Mouse (Mus musculus) bone marrow macrophage, adult 2 months (primary cell): ENCODE results near the gene Fam169b. TPM values are rescaled to one million over a fixed set of nuclear protein-coding genes. Genes with fewer than 3 reads are reported as not detected.
A peak's percentile ranks its signal among the peaks of the same experiment; 100 is the strongest.
"Not testable (repeated sequence)": the region's sequence is repeated elsewhere in the genome, so short reads cannot be mapped to it uniquely, and the experiment has no call there.

ENCODE experiments used
- H3K27ac ChIP-seq: 2 replicates; pipeline ENCODE4 v1.5.1; 2012; ENCODE audit warnings: low read depth, low read length; ENCODE audit not compliant: insufficient read depth
- H3K4me1 ChIP-seq: 2 replicates; pipeline ENCODE4 v1.6.1; 2012; ENCODE audit warnings: low read length; ENCODE audit not compliant: control insufficient read depth, insufficient read depth
- H3K4me3 ChIP-seq: 2 replicates; pipeline ENCODE4 v1.5.1; 2012; ENCODE audit warnings: mild to moderate bottlenecking, low read length, moderate library complexity; ENCODE audit not compliant: insufficient read depth
- CTCF ChIP-seq: IDR thresholded peaks from 2 replicates; pipeline ENCODE4 v1.5.1; 2012; ENCODE audit warnings: low read depth, mild to moderate bottlenecking, low read length, moderate library complexity
- POLR2A ChIP-seq: IDR thresholded peaks from 2 replicates; pipeline ENCODE4 v1.6.1; 2012; ENCODE audit warnings: mild to moderate bottlenecking, low read depth, low read length, borderline replicate concordance
- polyA plus RNA-seq: library from polyadenylated mRNA; stranded (reverse); fragments of >200 nt; gene quantifications from 2 replicates; pipeline ENCODE4 v1.2.4, GENCODE M21; 2012; ENCODE audit not compliant: missing spikeins, insufficient read depth, insufficient read length

Gene Fam169b
- polyA plus RNA-seq, 1 experiment: not detected

DNA sequence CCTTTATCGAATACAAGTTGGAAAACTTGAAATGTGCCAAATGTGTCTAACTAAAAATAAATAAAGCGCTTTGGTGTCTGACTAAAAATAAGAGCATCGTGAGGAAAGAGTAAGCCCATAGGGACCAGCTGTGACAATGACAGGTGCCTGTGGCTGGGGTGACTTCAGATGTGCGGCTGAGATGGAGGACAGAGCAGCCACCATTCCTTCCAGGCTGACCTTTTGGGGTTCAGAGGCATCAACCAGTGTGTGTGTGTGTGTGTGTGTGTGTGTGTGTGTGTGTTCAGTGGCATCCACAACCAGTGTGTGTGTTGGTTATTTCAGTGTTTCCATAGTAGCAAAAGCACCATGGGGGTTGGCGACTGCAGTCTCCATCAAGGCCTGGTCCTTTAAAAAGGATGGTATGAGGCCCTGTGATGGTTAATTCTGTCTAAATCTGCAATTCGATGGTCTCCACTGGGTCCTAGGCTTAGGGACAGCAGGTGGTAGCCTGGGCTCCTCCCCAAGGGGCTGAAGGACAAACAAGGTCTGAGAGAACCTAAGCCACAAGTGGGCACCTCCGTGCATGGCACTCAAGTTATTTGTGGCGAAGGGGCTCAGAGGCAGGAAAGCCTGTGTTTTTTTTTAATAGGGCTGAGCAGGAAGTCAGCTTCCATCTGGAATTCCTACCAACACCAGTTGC is 10.2 kb upstream of the Fam169b start:
- Histone ChIP-seq H3K4me1 (no peaks in the 10 kb centered on the region), H3K27ac (no peak overlapping the region), H3K4me3 (no peak overlapping the region)
- TF ChIP-seq CTCF (no peak), POLR2A (no peak)

DNA sequence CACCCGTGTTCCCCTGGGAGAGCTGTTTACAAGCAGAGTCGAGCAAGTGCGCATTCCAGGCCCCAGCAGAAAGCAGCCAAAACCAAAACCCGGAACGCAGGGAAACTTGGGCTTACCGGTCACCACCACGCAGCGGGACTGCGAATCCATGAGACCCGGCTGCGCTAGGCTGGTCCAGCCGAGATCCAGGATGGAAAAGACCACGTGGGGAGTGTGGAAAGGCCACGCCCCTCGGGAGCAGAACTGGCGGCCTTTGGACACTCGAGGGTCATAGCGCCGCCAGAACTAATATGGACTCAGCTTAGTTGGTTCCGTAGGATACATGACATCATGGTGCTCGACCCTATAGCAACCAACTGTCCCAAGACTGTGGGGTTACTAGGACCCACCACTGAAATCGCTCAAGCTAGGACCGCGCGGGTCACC is 9.6 kb upstream of the Fam169b start, which contains the start of gene Pgpep1l:
TSS of gene Pgpep1l (minus strand) at position 206 of the 426 bp plus-strand sequence.
- no peak within 1 kb of the TSS for H3K4me3 ChIP-seq
- no peak for TF ChIP-seq POLR2A
- no peak for TF ChIP-seq CTCF
- no peak within 1 kb of the TSS for H3K27ac ChIP-seq
- no peaks in the 10 kb centered on the region for H3K4me1 ChIP-seq

DNA sequence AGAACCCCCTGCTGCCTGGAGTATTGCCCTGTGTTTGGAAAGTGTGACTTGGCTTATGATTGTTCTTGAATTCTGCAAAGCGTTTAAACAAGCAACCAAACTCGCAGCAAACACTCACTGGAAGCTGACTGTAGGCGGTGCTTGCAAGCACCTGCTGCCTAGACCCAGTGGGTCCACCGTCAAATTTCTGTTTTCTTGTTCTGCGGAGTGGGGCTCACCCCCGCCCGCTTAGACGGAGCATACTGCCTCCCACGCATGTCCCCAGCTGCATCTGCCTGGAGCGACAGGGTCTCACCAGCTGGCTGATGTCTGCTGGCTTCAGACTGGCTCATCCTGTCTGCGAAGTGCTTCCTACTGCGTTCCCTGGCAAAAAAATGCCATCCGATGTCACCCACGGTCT is 9.1 kb upstream of the Fam169b start:
- H3K4me1 ChIP-seq: no peaks in the 10 kb centered on the region
- no peak overlapping the region for H3K4me3 ChIP-seq
- no peak overlapping the region for H3K27ac ChIP-seq
- no peak for TF ChIP-seq CTCF
- TF ChIP-seq POLR2A: no peak

DNA sequence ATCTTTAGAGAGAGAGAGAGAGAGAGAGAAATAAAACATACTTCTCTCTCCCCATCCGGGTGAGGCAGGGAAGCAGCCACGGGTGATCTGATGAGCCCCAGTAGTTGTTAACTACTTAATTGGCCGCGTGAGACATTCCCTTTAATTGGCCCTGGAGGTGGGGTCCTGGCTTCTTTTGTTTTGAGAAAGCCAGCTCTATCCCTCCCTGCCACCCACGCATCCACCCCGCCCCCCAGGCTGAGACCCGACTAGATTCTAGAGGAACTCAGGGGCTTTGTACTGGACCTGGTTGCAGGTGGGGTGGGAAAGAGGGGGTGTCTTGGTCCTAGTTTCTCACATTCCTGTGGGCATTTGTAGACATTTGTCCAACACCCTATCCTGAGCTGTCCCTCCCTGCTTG is 8.2 kb upstream of the Fam169b start:
- no peaks in the 10 kb centered on the region for H3K4me1 ChIP-seq
- no peak overlapping the region for H3K4me3 ChIP-seq
- no peak overlapping the region for H3K27ac ChIP-seq
- TF ChIP-seq POLR2A: no peak
- TF ChIP-seq CTCF: no peak

DNA sequence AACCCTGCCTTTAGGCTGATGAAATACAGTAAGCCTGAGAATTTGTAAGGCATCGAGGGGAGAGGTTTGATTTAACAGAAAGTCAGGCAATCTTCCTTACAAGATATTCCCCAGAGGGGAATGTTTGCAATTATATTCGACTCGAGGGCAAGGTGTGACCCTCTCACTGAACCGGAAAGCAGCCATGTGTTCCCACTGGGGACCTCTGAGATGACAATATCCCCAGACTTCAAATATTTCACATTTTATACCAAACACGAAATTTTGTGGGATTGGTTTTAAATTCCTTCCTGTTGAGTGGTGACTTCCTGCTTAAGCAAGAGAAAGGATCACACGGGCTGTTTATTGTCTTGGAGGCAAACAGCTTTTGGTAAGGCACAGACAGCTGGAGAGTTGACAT is 6.9 kb upstream of the Fam169b start:
- Histone ChIP-seq H3K4me1 (no peaks in the 10 kb centered on the region), H3K27ac (no peak overlapping the region), H3K4me3 (no peak overlapping the region)
- TF ChIP-seq POLR2A (no peak), CTCF (no peak)

DNA sequence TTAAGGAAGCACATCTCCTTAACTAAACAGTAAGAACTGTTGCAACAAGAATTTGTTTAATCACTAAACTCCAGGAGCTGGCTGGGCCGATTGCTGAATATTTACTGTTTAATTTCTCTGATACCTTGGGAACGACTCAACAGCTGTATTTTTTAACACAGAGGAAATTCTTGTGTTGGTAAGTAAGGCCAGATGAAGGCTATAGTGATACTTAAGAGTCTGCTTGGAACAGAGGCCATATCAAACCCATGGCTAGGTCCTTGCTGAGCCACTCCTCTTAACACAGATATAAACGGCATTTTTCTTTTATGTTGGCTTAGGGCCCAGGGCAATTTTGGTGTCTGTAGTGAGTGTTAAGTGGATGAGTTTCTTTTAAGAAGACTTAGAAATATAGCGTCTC is 3.1 kb upstream of the Fam169b start:
- TF ChIP-seq POLR2A: no peak
- TF ChIP-seq CTCF: no peak
- H3K4me1 ChIP-seq: no peaks in the 10 kb centered on the region
- no peak overlapping the region for H3K4me3 ChIP-seq
- no peak overlapping the region for H3K27ac ChIP-seq

DNA sequence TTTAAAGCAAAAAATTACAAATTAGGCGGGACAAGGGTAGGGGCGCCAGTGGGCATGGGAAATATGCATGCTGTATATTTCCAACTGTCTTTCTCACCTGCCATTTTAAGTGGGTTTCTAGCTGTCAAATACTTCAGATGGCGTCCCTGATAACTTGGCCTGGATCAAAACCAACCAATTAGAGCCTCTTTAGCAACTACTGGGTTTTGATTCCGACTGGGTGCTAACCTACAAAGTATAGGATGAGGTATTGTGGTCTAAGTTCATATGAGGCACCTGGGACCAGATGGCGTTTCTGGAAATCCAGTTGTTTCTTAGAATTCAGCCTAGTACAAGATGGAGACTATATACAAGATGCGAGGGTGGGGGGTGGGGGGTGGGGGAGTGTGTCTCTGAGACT is 1.8 kb upstream of the Fam169b start:
- Histone ChIP-seq H3K4me3 (no peak overlapping the region), H3K4me1 (no peaks in the 10 kb centered on the region)
- TF ChIP-seq POLR2A (no peak), CTCF (no peak)

DNA sequence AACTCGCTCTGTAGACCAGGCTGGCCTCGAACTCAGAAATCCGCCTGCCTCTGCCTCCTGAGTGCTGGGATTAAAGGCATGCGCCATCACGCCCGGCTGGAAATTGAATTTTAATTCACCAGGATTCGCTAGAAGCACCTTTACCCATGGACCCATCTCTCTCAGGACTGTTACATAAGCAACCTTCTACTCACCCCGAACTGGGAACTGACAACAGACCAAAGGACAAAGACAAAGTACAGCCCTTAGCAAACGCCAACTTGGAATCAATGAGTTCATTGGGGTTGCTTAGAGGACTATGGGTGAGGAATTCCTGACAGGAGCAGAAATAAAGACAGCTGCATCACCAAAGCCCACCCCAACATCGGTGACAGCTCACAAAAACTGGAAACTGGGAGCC is 1.0 kb upstream of the Fam169b start:
- no peak overlapping the region for H3K4me3 ChIP-seq
- H3K27ac ChIP-seq: no peak overlapping the region
- TF ChIP-seq POLR2A (no peak), CTCF (no peak)
- H3K4me1 ChIP-seq: no peaks in the 10 kb centered on the region

More for the DNA sequence above, 1.8 kb upstream of the Fam169b start:
- no peak overlapping the region for H3K27ac ChIP-seq

DNA sequence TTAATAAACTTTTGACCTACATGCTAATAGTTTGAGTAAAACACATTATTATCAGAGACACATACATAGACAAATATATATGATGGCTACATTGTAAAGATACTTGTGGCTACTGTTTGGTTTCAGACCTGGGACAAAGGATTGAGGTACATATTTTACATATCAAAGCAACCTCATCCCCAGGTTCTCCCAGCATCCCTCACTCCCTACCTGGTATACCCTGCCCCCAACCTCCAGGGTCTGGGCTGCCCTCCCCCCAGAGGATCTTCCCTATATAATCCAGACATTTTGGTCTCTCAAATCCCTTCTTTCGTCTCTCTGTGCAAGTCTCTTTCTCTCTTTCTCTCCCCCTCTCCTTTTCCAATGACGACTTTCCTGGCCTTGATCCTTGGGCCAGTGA is 579 bp downstream of the Fam169b start:
- TF ChIP-seq POLR2A: no peak
- TF ChIP-seq CTCF: no peak
- no peaks in the 10 kb centered on the region for H3K4me1 ChIP-seq
- H3K4me3 ChIP-seq: no peak overlapping the region
- no peak overlapping the region for H3K27ac ChIP-seq

DNA sequence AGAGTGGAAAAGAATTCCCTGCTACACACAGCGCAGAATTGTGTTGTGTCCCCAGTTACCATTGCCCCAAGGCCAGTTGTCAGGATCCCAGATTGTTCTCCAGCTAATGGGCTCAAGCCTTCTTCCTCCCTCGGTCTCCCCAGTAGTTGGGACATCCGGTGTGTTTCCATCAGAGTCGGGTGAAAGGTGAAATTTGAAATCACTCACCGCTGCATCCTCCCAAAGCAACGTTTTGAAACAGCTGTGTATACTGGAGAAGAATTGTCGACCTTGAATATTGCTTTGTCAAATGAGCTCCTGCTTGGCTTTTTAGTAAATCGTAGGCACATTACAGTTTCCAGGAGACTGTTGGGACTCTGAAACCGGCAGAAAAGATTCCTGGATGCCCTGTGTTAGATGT is 1.3 kb downstream of the Fam169b start:
- Histone ChIP-seq H3K4me1 (no peaks in the 10 kb centered on the region), H3K27ac (no peak overlapping the region), H3K4me3 (no peak overlapping the region)
- TF ChIP-seq POLR2A (no peak), CTCF (no peak)

DNA sequence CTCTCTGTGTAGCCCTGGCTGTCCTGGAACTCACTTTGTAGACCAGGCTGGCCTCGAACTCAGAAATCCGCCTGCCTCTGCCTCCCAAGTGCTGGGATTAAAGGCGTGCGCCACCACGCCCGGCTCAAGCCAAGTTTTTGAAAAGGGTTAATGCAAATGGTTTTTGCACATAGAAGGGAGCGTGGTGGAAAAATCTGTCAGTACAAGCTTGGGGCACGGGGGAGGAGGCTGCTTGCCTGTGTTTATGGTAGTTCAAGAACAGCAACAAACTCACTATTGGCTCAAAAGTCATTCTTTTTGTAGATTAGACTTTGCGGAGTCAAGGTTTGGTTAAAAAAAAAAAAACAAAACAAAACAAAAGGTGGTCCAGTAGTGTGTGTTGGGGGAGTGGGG is 1.8 kb downstream of the Fam169b start:
- H3K27ac ChIP-seq: not testable (repeated sequence)
- H3K4me3 ChIP-seq: peak overlapping the region; percentile 49; the same call in 1 of the 2 replicates

More for the DNA sequence above, 1.8 kb downstream of the Fam169b start:
- H3K4me1 ChIP-seq: not testable (repeated sequence)
